Comparison of ENCODE assay signal across 13 mouse cellular contexts in the genomic region with DNA sequence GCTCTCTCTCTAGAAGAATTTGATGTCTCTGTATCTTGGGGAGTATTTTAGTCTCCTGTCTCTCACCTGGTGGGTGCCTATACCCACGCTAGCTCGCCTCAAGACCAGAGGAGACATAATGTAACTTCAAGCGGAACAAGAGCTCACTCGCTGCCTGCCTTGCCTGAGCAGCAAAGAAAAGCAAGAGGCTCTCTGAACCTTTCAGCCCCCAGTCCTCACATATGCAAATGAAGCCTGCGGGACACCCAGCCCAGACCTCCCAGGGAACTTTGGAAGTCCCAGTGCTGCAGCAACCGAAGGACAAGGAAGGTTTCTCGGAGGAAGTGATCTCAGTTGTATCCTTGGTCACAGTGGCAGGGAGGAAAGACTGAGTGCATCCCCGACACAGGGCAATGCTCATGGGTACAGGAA. TPM values are rescaled to one million over a fixed set of nuclear protein-coding genes. Genes with fewer than 3 reads are reported as not detected.
DNase-seq lines count a peak whose midpoint lies in the region; ATAC-seq and TF ChIP-seq lines count a peak whose summit lies in the region.
"Had no signal": no experiment of that assay in that cellular context is flagged by ENCODE, and none has a peak within 500 bp of the region (broad histone marks: within the 10 kb centered on the region; RNA-seq: fewer than 3 reads in every experiment).

No protein-coding gene starts in this region.

- H3K27ac ChIP-seq in forebrain, embryonic 11.5 days (ENCODE audit: low read depth, low read length): no peak overlapping the region; the same call in 1 of the 2 replicates
- no peak overlapping the region for H3K27ac ChIP-seq in forebrain, embryonic 15.5 days (replicated peaks)
- H3K27ac ChIP-seq in kidney, postnatal 0 days: peak overlapping the region; percentile 25; the same call in 1 of the 2 replicates
- no peak overlapping the region for H3K27ac ChIP-seq in midbrain, embryonic 13.5 days
- H3K27ac ChIP-seq: liver, embryonic 14.5 days had no signal

- TF ChIP-seq POLR2A in brain, embryonic 14.5 days (IDR thresholded peaks at IDR 0.05; ENCODE audit: borderline replicate concordance, extremely low read depth, insufficient read depth, insufficient read length, poor library complexity, severe bottlenecking): no peak

- DNase-seq in forebrain, embryonic 11.5 days (ENCODE audit: low spot score): peak; percentile 66
- no peak for DNase-seq in kidney, postnatal 0 days (ENCODE audit: low spot score)
- no peak for DNase-seq in kidney, adult 11 months
- DNase-seq in brain, embryonic 14.5 days (ENCODE audit: low read depth): peak; percentile 41
- no peak for DNase-seq in cerebellum, adult 8-10 months
- DNase-seq in testis, postnatal 10 days (ENCODE audit: low spot score): no peak
- DNase-seq: adrenal gland, postnatal 25 days; cerebellum, adult 11-12 months; gastrocnemius, postnatal 36 days; kidney, adult 9 months had no signal

- H3K4me2 ChIP-seq in forebrain, embryonic 11.5 days (ENCODE audit: low read depth, low read length, severe bottlenecking): peak overlapping the region; percentile 24; the same call in 1 of the 2 replicates
- H3K4me2 ChIP-seq in forebrain, embryonic 15.5 days (replicated peaks): no peak overlapping the region
- H3K4me2 ChIP-seq in kidney, postnatal 0 days (ENCODE audit: low read length): peak overlapping the region; percentile 11; the same call in 1 of the 2 replicates
- H3K4me2 ChIP-seq in midbrain, embryonic 13.5 days (replicated peaks): 0 out of 2 replicates have a peak overlapping the region, but pooled peaks have one; percentile 2

- peak overlapping the region; percentile 23 for H3K9ac ChIP-seq in forebrain, embryonic 11.5 days (ENCODE audit: low read length)
- no peak overlapping the region for H3K9ac ChIP-seq in forebrain, embryonic 15.5 days (replicated peaks)
- H3K9ac ChIP-seq in kidney, postnatal 0 days (ENCODE audit: low read depth, low read length): no peak overlapping the region
- 0 out of 2 replicates have a peak overlapping the region, but pooled peaks have one; percentile 26 for H3K9ac ChIP-seq in midbrain, embryonic 13.5 days (replicated peaks)
- H3K9ac ChIP-seq: liver, embryonic 14.5 days had no signal

- no peak for TF ChIP-seq CTCF in kidney, postnatal 0 days (IDR thresholded peaks at IDR 0.05; ENCODE audit: low read depth)
- no peak for TF ChIP-seq CTCF in brain, embryonic 14.5 days (IDR thresholded peaks at IDR 0.05; ENCODE audit: borderline replicate concordance, extremely low read depth, insufficient read depth, insufficient read length)

- no peaks in the 10 kb centered on the region for H3K27me3 ChIP-seq in forebrain, embryonic 11.5 days (ENCODE audit: control insufficient read depth, insufficient read depth, low read length)
- no peaks in the 10 kb centered on the region for H3K27me3 ChIP-seq in forebrain, embryonic 15.5 days
- no peaks in the 10 kb centered on the region; the same call in 1 of the 2 replicates for H3K27me3 ChIP-seq in kidney, postnatal 0 days (ENCODE audit: insufficient read depth, low read length)
- peaks cover 13% of the 10 kb centered on the region; the same call in 1 of the 2 replicates for H3K27me3 ChIP-seq in midbrain, embryonic 13.5 days

- H3K36me3 ChIP-seq in forebrain, embryonic 11.5 days (ENCODE audit: control insufficient read depth, insufficient read depth, low read length): no peaks in the 10 kb centered on the region
- no peaks in the 10 kb centered on the region for H3K36me3 ChIP-seq in forebrain, embryonic 15.5 days
- H3K36me3 ChIP-seq in kidney, postnatal 0 days (ENCODE audit: insufficient read depth, low read length): no peaks in the 10 kb centered on the region
- H3K36me3 ChIP-seq in midbrain, embryonic 13.5 days: no peaks in the 10 kb centered on the region

- H3K4me3 ChIP-seq in forebrain, embryonic 11.5 days (ENCODE audit: low read depth, low read length): no peak overlapping the region
- H3K4me3 ChIP-seq in forebrain, embryonic 15.5 days: no peak overlapping the region
- no peak overlapping the region for H3K4me3 ChIP-seq in kidney, postnatal 0 days (replicated peaks; ENCODE audit: low read depth, low read length)
- H3K4me3 ChIP-seq in midbrain, embryonic 13.5 days (replicated peaks): no peak overlapping the region

- no peak for ATAC-seq in forebrain, embryonic 11.5 days (replicated peaks; ENCODE audit: low FRiP score)
- no peak for ATAC-seq in forebrain, embryonic 15.5 days (replicated peaks)
- ATAC-seq in kidney, postnatal 0 days (replicated peaks; ENCODE audit: low FRiP score, low read depth): peak; percentile 6; the same call in 1 of the 2 replicates
- ATAC-seq in midbrain, embryonic 13.5 days: no peak

- 2% methylated on average over 8 of the region's 8 CpGs for WGBS in forebrain, embryonic 11.5 days
- WGBS in forebrain, embryonic 15.5 days: 4% methylated on average over 8 of the region's 8 CpGs
- 13% methylated on average over 8 of the region's 8 CpGs for WGBS in kidney, postnatal 0 days
- 3% methylated on average over 8 of the region's 8 CpGs for WGBS in midbrain, embryonic 13.5 days

- peaks cover 28% of the 10 kb centered on the region for H3K4me1 ChIP-seq in forebrain, embryonic 11.5 days (replicated peaks; ENCODE audit: control insufficient read depth, insufficient read depth, low read length)
- peaks cover 22% of the 10 kb centered on the region for H3K4me1 ChIP-seq in forebrain, embryonic 15.5 days
- peaks cover 9% of the 10 kb centered on the region; the same call in 1 of the 2 replicates for H3K4me1 ChIP-seq in kidney, postnatal 0 days (replicated peaks; ENCODE audit: insufficient read depth, low read length)
- peaks cover 54% of the 10 kb centered on the region for H3K4me1 ChIP-seq in midbrain, embryonic 13.5 days (replicated peaks)

- H3K9me3 ChIP-seq in forebrain, embryonic 11.5 days (ENCODE audit: control insufficient read depth, low read length): no peaks in the 10 kb centered on the region
- H3K9me3 ChIP-seq in forebrain, embryonic 15.5 days: no peaks in the 10 kb centered on the region
- no peaks in the 10 kb centered on the region for H3K9me3 ChIP-seq in kidney, postnatal 0 days (replicated peaks; ENCODE audit: low read length)
- H3K9me3 ChIP-seq in midbrain, embryonic 13.5 days: no peaks in the 10 kb centered on the region

RNA-seq across cellular contexts. Expression of a gene that starts 8.4 kb away (rescaled TPM):
- polyA plus RNA-seq in forebrain, embryonic 11.5 days (2014; fragmentation: Nextera tagmentation; extraction: Ambion mirVana): 9.2 and 10.6 TPM in 2 replicates
- 7.1 and 8.5 TPM in 2 replicates for polyA plus RNA-seq in forebrain, embryonic 15.5 days (2015; fragmentation: Nextera tagmentation; extraction: Ambion mirVana)
- polyA plus RNA-seq in kidney, postnatal 0 days (2015; fragmentation: Nextera tagmentation; extraction: Ambion mirVana): 3.5 and 3.8 TPM in 2 replicates
- 23.3 and 30.8 TPM in 2 replicates for polyA plus RNA-seq in brain, embryonic 14.5 days (2012; rRNA removed)
- 6.9 and 7.3 TPM in 2 replicates for polyA plus RNA-seq in midbrain, embryonic 13.5 days (2015; fragmentation: Nextera tagmentation; extraction: Ambion mirVana)

RNA-seq across cellular contexts. Expression of a gene that starts 28.9 kb away (rescaled TPM):
- polyA plus RNA-seq in forebrain, embryonic 11.5 days (2014; fragmentation: Nextera tagmentation; extraction: Ambion mirVana): 21.0 and 23.7 TPM in 2 replicates
- polyA plus RNA-seq in forebrain, embryonic 15.5 days (2015; fragmentation: Nextera tagmentation; extraction: Ambion mirVana): 31.4 and 35.8 TPM in 2 replicates
- polyA plus RNA-seq in kidney, postnatal 0 days (2015; fragmentation: Nextera tagmentation; extraction: Ambion mirVana): 13.9 and 15.3 TPM in 2 replicates
- 21.5 and 22.6 TPM in 2 replicates for polyA plus RNA-seq in brain, embryonic 14.5 days (2012; rRNA removed)
- polyA plus RNA-seq in midbrain, embryonic 13.5 days (2015; fragmentation: Nextera tagmentation; extraction: Ambion mirVana): 29.0 and 29.7 TPM in 2 replicates

Comparison
In these comparisons a context has a peak if more than half of its experiments do, and no peak if none do; other contexts are left out.
1. H3K9ac ChIP-seq: peak in forebrain, embryonic 11.5 days (single experiment) and midbrain, embryonic 13.5 days (single experiment); none in forebrain, embryonic 15.5 days (single experiment) and kidney, postnatal 0 days (single experiment).
2. DNase-seq: peak in forebrain, embryonic 11.5 days (single experiment) and brain, embryonic 14.5 days (single experiment); none in kidney, postnatal 0 days (single experiment), kidney, adult 11 months (single experiment), cerebellum, adult 8-10 months (single experiment) and testis, postnatal 10 days (single experiment).